Mouse (Mus musculus) embryonic facial prominence, embryonic 11.5 days (tissue): ENCODE measurements at regions not wholly inside any gene's neighbourhood (a gene's known extent, or its start where the extent isn't known, plus 50 kb on each side); places are given as distances from the start of the nearest gene placed in this dataset.
"Not testable (repeated sequence)": the region's sequence is repeated elsewhere in the genome, so short reads cannot be mapped to it uniquely, and the experiment has no call there.

ENCODE experiments used
- ATAC-seq: fragments of 200-750 bp; cut with Nextera tagmentation; replicated peaks from 2 replicates; pipeline ENCODE4 v1.8.0; 2017; ENCODE audit warnings: low read depth; ENCODE audit not compliant: insufficient number of reproducible peaks, low FRiP score, low TSS enrichment
- DNase-seq: peaks from one replicate; pipeline ENCODE4 v3.0.0-alpha.2; 2015; ENCODE audit warnings: low spot score
- H3K27ac ChIP-seq: fragments of 300-500 bp; sonication (generic); replicated peaks from 2 replicates; pipeline ENCODE4 v1.5.1; 2014; ENCODE audit warnings: mild to moderate bottlenecking, low read depth, low read length, control low read depth
- H3K27me3 ChIP-seq: fragments of 300-500 bp; sonication (generic); 2 replicates; pipeline ENCODE4 v1.6.1; 2014; ENCODE audit warnings: mild to moderate bottlenecking, low read length, moderate library complexity, mixed read lengths; ENCODE audit not compliant: control insufficient read depth, insufficient read depth
- H3K36me3 ChIP-seq: fragments of 300-500 bp; sonication (generic); replicated peaks from 2 replicates; pipeline ENCODE4 v1.6.1; 2014; ENCODE audit warnings: low read depth, mild to moderate bottlenecking, low read length, moderate library complexity, mixed read lengths; ENCODE audit not compliant: control insufficient read depth, insufficient read depth
- H3K4me1 ChIP-seq: fragments of 300-500 bp; sonication (generic); 2 replicates; pipeline ENCODE4 v1.6.1; 2014; ENCODE audit warnings: low read length, mixed read lengths; ENCODE audit not compliant: control insufficient read depth, insufficient read depth
- H3K4me2 ChIP-seq: fragments of 300-500 bp; sonication (generic); 2 replicates; pipeline ENCODE4 v1.6.1; 2014; ENCODE audit warnings: low read depth, mild to moderate bottlenecking, control low read depth, low read length, moderate library complexity
- H3K4me3 ChIP-seq: fragments of 300-500 bp; sonication (generic); 2 replicates; pipeline ENCODE4 v1.5.1; 2014; ENCODE audit warnings: low read depth, low read length, control low read depth
- H3K9ac ChIP-seq: fragments of 300-500 bp; sonication (generic); replicated peaks from 2 replicates; pipeline ENCODE4 v1.6.1; 2014; ENCODE audit warnings: mild to moderate bottlenecking, control low read depth, low read length
- H3K9me3 ChIP-seq: fragments of 300-500 bp; sonication (generic); replicated peaks from 2 replicates; pipeline ENCODE4 v1.6.1; 2016; ENCODE audit warnings: mild to moderate bottlenecking, low read length, inconsistent platforms, mixed read lengths; ENCODE audit not compliant: control insufficient read depth
- WGBS: fragments of 180-500 bp; shearing (Covaris S2); extraction: QIAGEN DNeasy Blood & Tissue Kit; methylation state at CpG from one replicate; pipeline ENCODE4 v1.1.7; 2014; 5-methylcytosine and 5-hydroxymethylcytosine counted together

- DNase-seq (no peak), ATAC-seq (no peak)
- Histone ChIP-seq H3K4me1 (no peaks in the 10 kb centered on the region), H3K9ac (no peak overlapping the region), H3K4me2 (no peak overlapping the region), H3K9me3 (no peaks in the 10 kb centered on the region), H3K4me3 (no peak overlapping the region), H3K27ac (no peak overlapping the region), H3K36me3 (no peaks in the 10 kb centered on the region), H3K27me3 (no peaks in the 10 kb centered on the region)
- 76% methylated on average over 3 of the region's 3 CpGs for WGBS
Observed at GRCm38 (mm10) chr13:42000966-42001365, 50.9 kb upstream of the Hivep1 start.

- no peak overlapping the region for H3K9ac ChIP-seq
- WGBS: 24% methylated on average over 9 of the region's 9 CpGs
- no peak overlapping the region for H3K4me3 ChIP-seq
- ATAC-seq: peak; percentile 88
- no peak overlapping the region for H3K27ac ChIP-seq
- H3K4me1 ChIP-seq: no peaks in the 10 kb centered on the region
- peak; percentile 91 for DNase-seq
- peak overlapping the region; percentile 22; the same call in 1 of the 2 replicates for H3K4me2 ChIP-seq
- no peaks in the 10 kb centered on the region for H3K27me3 ChIP-seq
- H3K9me3 ChIP-seq: no peaks in the 10 kb centered on the region
- H3K36me3 ChIP-seq: no peaks in the 10 kb centered on the region
Observed at GRCm38 (mm10) chr13:41997883-41998282, 53.9 kb upstream of the Hivep1 start.

GRCm38 (mm10) chr13:41994126-41994525, 57.7 kb upstream of the Hivep1 start:
- H3K4me3 ChIP-seq: no peak overlapping the region

GRCm38 (mm10) chr13:41975918-41976317, 75.9 kb upstream of the Hivep1 start:
- ATAC-seq: no peak
- Histone ChIP-seq H3K36me3 (no peaks in the 10 kb centered on the region), H3K9ac (no peak overlapping the region), H3K4me1 (no peaks in the 10 kb centered on the region), H3K9me3 (no peaks in the 10 kb centered on the region), H3K4me2 (no peak overlapping the region), H3K27me3 (no peaks in the 10 kb centered on the region), H3K4me3 (no peak overlapping the region), H3K27ac (no peak overlapping the region)
- DNase-seq: no peak
- 79% methylated on average over 3 of the region's 3 CpGs for WGBS

More at GRCm38 (mm10) chr13:41994126-41994525, 57.7 kb upstream of the Hivep1 start:
- Histone ChIP-seq H3K9ac (no peak overlapping the region), H3K36me3 (no peaks in the 10 kb centered on the region), H3K4me2 (no peak overlapping the region), H3K27me3 (no peaks in the 10 kb centered on the region), H3K27ac (no peak overlapping the region), H3K4me1 (no peaks in the 10 kb centered on the region), H3K9me3 (no peaks in the 10 kb centered on the region)
- ATAC-seq (no peak), DNase-seq (no peak)
- 52% methylated on average over 3 of the region's 3 CpGs for WGBS

- no peak overlapping the region for H3K27ac ChIP-seq
- ATAC-seq (no peak), DNase-seq (no peak)
- no peak overlapping the region for H3K4me3 ChIP-seq
- WGBS: 80% methylated on average over 3 of the region's 3 CpGs
- no peak overlapping the region for H3K4me2 ChIP-seq
- H3K27me3 ChIP-seq: no peaks in the 10 kb centered on the region
- no peaks in the 10 kb centered on the region for H3K36me3 ChIP-seq
- H3K4me1 ChIP-seq: no peaks in the 10 kb centered on the region
- H3K9me3 ChIP-seq: no peaks in the 10 kb centered on the region
- H3K9ac ChIP-seq: no peak overlapping the region
Observed at GRCm38 (mm10) chr13:41962915-41963314, 88.9 kb upstream of the Hivep1 start.

- not testable (repeated sequence) for DNase-seq, H3K27ac ChIP-seq, H3K4me3 ChIP-seq, H3K4me1 ChIP-seq, ATAC-seq, H3K9ac ChIP-seq, H3K9me3 ChIP-seq, H3K27me3 ChIP-seq, H3K36me3 ChIP-seq, H3K4me2 ChIP-seq
- 82% methylated on average over 3 of the region's 3 CpGs for WGBS
Observed at GRCm38 (mm10) chr13:41960960-41961359, 90.9 kb upstream of the Hivep1 start.

GRCm38 (mm10) chr13:41957932-41958331, 93.9 kb upstream of the Hivep1 start:
- H3K36me3 ChIP-seq: no peaks in the 10 kb centered on the region
- 79% methylated on average over 4 of the region's 4 CpGs for WGBS

GRCm38 (mm10) chr13:41955884-41956283, 95.9 kb upstream of the Hivep1 start:
- Histone ChIP-seq H3K4me3 (no peak overlapping the region), H3K27ac (no peak overlapping the region), H3K27me3 (no peaks in the 10 kb centered on the region), H3K9me3 (no peaks in the 10 kb centered on the region), H3K9ac (no peak overlapping the region), H3K4me2 (no peak overlapping the region), H3K36me3 (no peaks in the 10 kb centered on the region), H3K4me1 (no peaks in the 10 kb centered on the region)
- no peak for DNase-seq
- WGBS: 87% methylated on average over 4 of the region's 4 CpGs
- no peak for ATAC-seq

More at GRCm38 (mm10) chr13:41957932-41958331, 93.9 kb upstream of the Hivep1 start:
- no peak for DNase-seq
- H3K4me1 ChIP-seq: no peaks in the 10 kb centered on the region
- H3K9me3 ChIP-seq: no peaks in the 10 kb centered on the region
- no peaks in the 10 kb centered on the region for H3K27me3 ChIP-seq
- H3K4me3 ChIP-seq: no peak overlapping the region
- no peak overlapping the region for H3K4me2 ChIP-seq
- H3K27ac ChIP-seq: no peak overlapping the region
- H3K9ac ChIP-seq: no peak overlapping the region
- no peak for ATAC-seq
